Mouse (Mus musculus): ENCODE results near the gene Zfp879. TPM values are rescaled to one million over a fixed set of nuclear protein-coding genes. Genes with fewer than 3 reads are reported as not detected.

The Zfp879 gene
- polyA plus RNA-seq (2015; fragmentation: Nextera tagmentation; extraction: Ambion mirVana): 1.1 and 1.3 TPM in 2 replicates

DNA sequence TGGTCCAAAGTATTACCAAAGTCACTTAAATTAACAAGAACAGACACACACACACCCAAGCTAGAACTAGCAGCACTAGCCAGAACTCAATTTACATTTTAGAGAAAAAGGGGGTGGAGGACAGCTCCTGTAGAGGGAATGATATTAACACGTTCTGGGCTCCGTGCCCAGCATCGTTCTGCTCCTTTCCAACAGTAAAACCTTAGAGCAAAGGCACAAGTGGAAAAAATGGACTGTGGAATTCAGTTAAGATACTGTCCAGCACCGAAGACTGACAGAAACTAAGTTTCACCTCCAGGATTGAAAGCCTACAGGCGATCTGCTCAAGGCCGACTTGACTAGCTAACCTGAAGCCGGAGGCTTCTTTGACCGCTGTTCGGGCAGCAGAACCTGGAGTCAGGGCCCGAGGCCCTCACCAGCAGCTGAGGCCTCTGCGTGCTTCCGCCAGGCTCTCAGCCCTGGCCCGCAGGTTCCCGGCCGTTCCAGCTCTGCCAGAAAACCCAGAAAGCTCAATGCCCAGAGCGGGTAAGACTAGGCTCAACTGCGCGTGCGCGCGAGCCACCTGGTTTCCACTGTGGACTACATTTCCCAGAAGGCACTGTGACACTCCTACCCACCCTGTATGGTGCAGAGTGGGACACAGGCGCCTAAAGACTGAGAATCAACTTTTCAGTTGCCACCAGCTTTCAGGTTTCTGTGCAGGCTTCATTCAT, at the start of gene Zfp879:
Zfp879 (minus strand) TSS at position 530 of the 713 bp plus-strand sequence.

DNA sequence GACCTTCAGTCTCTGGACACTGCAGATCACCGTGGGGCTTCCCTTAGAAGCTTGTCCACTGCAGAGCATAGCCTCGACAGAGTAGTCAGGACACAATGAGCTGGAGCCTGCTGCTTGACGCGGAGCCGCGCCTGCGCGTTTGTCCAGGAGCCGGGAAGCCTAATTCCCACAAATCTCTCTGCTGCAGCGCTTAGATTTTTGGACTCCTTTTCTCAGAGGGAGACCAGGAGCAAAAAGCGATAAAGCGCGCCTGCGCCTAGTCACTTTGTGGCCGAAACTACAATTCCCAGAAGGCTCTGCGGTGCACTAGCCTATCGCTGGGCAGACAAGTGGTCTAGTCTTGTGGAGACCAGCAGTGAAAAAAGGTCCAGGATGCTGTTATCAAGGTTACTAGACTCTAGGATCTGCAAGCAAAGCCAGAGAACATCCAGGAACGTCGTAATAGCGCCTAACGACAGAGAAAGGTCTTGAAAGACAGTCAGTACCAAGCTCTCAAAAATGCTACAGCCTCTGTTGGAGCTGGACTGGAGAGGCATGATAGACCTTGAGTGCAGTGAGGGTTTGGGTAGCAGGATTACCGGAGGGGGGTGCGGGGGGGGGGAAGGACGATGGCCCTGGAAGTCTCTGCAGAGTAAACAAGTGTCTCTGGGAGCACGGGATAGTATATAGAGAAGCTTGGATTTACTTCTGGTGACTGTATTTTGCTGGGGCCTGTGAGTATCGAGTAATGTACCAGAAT, 46.2 kb upstream of the Zfp879 start, which contains the start of gene Zfp454:
Zfp454 (minus strand) TSS at position 262 of the 739 bp plus-strand sequence.

GRCm38 (mm10) chr11:50850177-50850735, 8.9 kb upstream of the Zfp879 start, which contains the start of gene Grm6:
TSS of gene Grm6 (plus strand) at chr11:50850685.

DNA sequence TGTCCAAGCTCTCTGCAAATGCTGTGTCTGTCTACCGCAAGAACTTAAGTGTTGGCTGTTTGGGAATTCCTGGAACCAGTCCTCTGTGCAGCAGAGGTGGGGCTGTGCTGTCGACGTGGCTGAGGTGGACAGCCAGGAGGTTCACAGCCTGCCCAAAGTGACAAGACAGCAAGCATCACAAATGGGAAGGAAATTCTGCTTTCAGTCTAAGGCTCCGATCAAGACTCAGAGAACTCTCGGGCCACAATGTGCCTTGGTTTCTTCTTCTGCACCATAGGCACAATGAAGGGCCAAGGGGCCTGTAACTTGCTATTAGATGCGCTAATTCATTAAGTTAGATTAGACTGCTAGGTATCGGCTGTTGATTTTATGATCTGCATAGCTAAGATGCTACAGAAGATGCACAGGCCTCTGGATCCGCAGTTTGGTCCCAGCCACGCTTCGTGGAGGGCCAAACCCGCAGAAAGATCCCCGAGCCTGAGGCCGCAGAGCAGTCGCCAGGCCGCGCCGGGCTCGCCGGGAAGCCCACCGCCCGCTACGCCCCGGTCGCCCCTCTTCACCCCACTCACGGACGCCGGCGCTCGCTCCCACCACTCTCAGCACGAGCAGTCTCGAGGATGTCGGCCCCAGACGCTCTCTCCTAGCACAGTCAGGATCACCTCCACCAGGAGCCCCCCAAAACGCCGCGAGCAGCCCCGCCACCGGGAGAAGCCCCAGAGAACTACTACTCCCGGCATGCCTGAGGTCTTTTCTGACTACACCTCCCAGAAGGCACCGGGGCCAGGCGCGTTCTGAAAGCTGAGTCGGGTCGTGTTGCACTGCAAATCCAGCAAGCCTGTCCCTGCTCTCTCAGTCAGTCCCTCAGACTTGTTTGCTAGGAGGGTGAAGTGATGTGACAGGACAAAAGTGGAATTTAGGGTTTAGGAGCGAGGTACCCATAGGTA, 14.1 kb downstream of the Zfp879 start, which contains the start of gene Zfp354c:
Zfp354c (minus strand) TSS at position 715 of the 944 bp plus-strand sequence.

Other genes with a start within 250 kb of the Zfp879 start
- gene Adamts2, start 239.5 kb downstream of the Zfp879 start, polyA plus RNA-seq (2015; fragmentation: Nextera tagmentation; extraction: Ambion mirVana): 11.1 and 16.0 TPM in 2 replicates
- 8.3 and 10.0 TPM in 2 replicates for gene Zfp354c, start 13.8 kb downstream of the Zfp879 start, polyA plus RNA-seq (2015; fragmentation: Nextera tagmentation; extraction: Ambion mirVana)
- 0.14 TPM in 1 of 2 replicates, not detected in the other for gene Grm6, start 9.1 kb upstream of the Zfp879 start, polyA plus RNA-seq (2015; fragmentation: Nextera tagmentation; extraction: Ambion mirVana)
- 3.3 and 4.3 TPM in 2 replicates for gene Zfp454, start 46.1 kb upstream of the Zfp879 start, polyA plus RNA-seq (2015; fragmentation: Nextera tagmentation; extraction: Ambion mirVana)
- 10.2 and 10.8 TPM in 2 replicates for gene Zfp2, start 74.6 kb upstream of the Zfp879 start, polyA plus RNA-seq (2015; fragmentation: Nextera tagmentation; extraction: Ambion mirVana)
- 1.6 and 1.8 TPM in 2 replicates for gene Zfp354b, start 90.1 kb upstream of the Zfp879 start, polyA plus RNA-seq (2015; fragmentation: Nextera tagmentation; extraction: Ambion mirVana)
- gene 4933414I15Rik, start 102.2 kb upstream of the Zfp879 start, polyA plus RNA-seq (2015; fragmentation: Nextera tagmentation; extraction: Ambion mirVana): not detected in 2 replicates
- 0.23 TPM in 1 of 2 replicates, not detected in the other for gene Prop1, start 112.2 kb upstream of the Zfp879 start, polyA plus RNA-seq (2015; fragmentation: Nextera tagmentation; extraction: Ambion mirVana)
- gene Olfr1378, start 125.0 kb upstream of the Zfp879 start, polyA plus RNA-seq (2015; fragmentation: Nextera tagmentation; extraction: Ambion mirVana): not detected in 2 replicates
- gene Olfr1377, start 140.4 kb upstream of the Zfp879 start, polyA plus RNA-seq (2015; fragmentation: Nextera tagmentation; extraction: Ambion mirVana): not detected in 2 replicates
- not detected in 2 replicates for gene Olfr51, start 162.0 kb upstream of the Zfp879 start, polyA plus RNA-seq (2015; fragmentation: Nextera tagmentation; extraction: Ambion mirVana)
- gene Olfr54, start 172.7 kb upstream of the Zfp879 start, polyA plus RNA-seq (2015; fragmentation: Nextera tagmentation; extraction: Ambion mirVana): 0.35 and 0.63 TPM in 2 replicates
- gene Olfr1375, start 206.6 kb upstream of the Zfp879 start, polyA plus RNA-seq (2015; fragmentation: Nextera tagmentation; extraction: Ambion mirVana): not detected in 2 replicates
- gene Zfp354a, start 217.7 kb upstream of the Zfp879 start, polyA plus RNA-seq (2015; fragmentation: Nextera tagmentation; extraction: Ambion mirVana): 5.8 and 6.9 TPM in 2 replicates